Mouse (Mus musculus) CH12.LX (cell line): ENCODE measurements around the gene Mpdz. TPM values are rescaled to one million over a fixed set of nuclear protein-coding genes. Genes with fewer than 3 reads are reported as not detected.

ENCODE experiments used
- DNase-seq: peaks from one replicate; pipeline ENCODE4 v3.0.0-alpha.2; 2013; ENCODE audit errors: extremely low read depth
- H3K27ac ChIP-seq: 2 replicates; pipeline ENCODE4 v1.5.1; 2012; ENCODE audit warnings: low read depth, mild to moderate bottlenecking, control low read depth, moderate library complexity; ENCODE audit not compliant: insufficient read depth
- H3K27me3 ChIP-seq: replicated peaks from 2 replicates; pipeline ENCODE3; 2012; ENCODE audit warnings: inconsistent platforms
- H3K36me3 ChIP-seq, 2 experiments: replicated peaks in 1 of 2; 2 replicates each; pipeline versions ENCODE3 to v1.6.1; 2012; ENCODE audit warnings: inconsistent platforms in 1 of 2, low read length in 1 of 2, mild to moderate bottlenecking in 1 of 2, mixed read lengths in 1 of 2, moderate library complexity in 1 of 2; ENCODE audit not compliant: control insufficient read depth in 1 of 2, insufficient read depth in 1 of 2
- H3K4me1 ChIP-seq, 2 experiments: 2 replicates each; pipeline ENCODE4 v1.6.1; 2012; ENCODE audit warnings: inconsistent platforms in 1 of 2, moderate library complexity in 1 of 2; ENCODE audit not compliant: insufficient read depth in 2 of 2, control insufficient read depth in 1 of 2
- H3K4me2 ChIP-seq: 2 replicates; pipeline ENCODE4 v1.6.1; 2012; ENCODE audit warnings: low read depth, mild to moderate bottlenecking, control low read depth; ENCODE audit not compliant: poor library complexity, insufficient read depth, severe bottlenecking
- H3K4me3 ChIP-seq, 3 experiments: fragments of 150-350 bp in 1 of 3; sonication (generic) in 1 of 3; replicated peaks in 1 of 3; 2 replicates each; pipeline versions ENCODE3 to v1.5.1; 2011 to 2012; ENCODE audit warnings: low read depth in 2 of 3, low read length in 2 of 3, mild to moderate bottlenecking in 2 of 3, moderate library complexity in 2 of 3, control low read depth in 1 of 3, improper control_type of control experiment in 1 of 3, inconsistent platforms in 1 of 3, mixed read lengths in 1 of 3; ENCODE audit not compliant: poor library complexity in 1 of 3
- H3K79me2 ChIP-seq: replicated peaks from 2 replicates; pipeline ENCODE4 v1.6.1; 2012; ENCODE audit warnings: mild to moderate bottlenecking, moderate library complexity; ENCODE audit not compliant: control insufficient read depth, poor library complexity, insufficient read depth, severe bottlenecking; ENCODE audit errors: extremely low read depth
- H3K9ac ChIP-seq: 2 replicates; pipeline ENCODE4 v1.6.1; 2012; ENCODE audit warnings: low read depth, mild to moderate bottlenecking, control low read depth, moderate library complexity; ENCODE audit not compliant: insufficient read depth
- H3K9me3 ChIP-seq: replicated peaks from 2 replicates; pipeline ENCODE3; 2012; ENCODE audit warnings: low read length, inconsistent platforms, mixed read lengths
- BHLHE40 ChIP-seq: IDR thresholded peaks from 2 replicates; pipeline ENCODE4 v1.6.1; 2011; ENCODE audit warnings: mild to moderate bottlenecking, low read depth, low read length, improper control_type of control experiment
- CHD2 ChIP-seq: IDR thresholded peaks from 2 replicates; pipeline ENCODE4 v1.6.1; 2011; ENCODE audit warnings: low read length, improper control_type of control experiment
- CTCF ChIP-seq, 2 experiments: IDR thresholded peaks in 1 of 2; conservative IDR thresholded peaks in 1 of 2; 2 replicates each; pipeline ENCODE4 v1.5.1; 2011 to 2012; ENCODE audit warnings: low read depth in 2 of 2, low read length in 2 of 2, improper control_type of control experiment in 1 of 2, inconsistent platforms in 1 of 2, mild to moderate bottlenecking in 1 of 2, moderate library complexity in 1 of 2
- E2F4 ChIP-seq: IDR thresholded peaks from 2 replicates; pipeline ENCODE4 v1.6.1; 2011; ENCODE audit warnings: low read depth, low read length, improper control_type of control experiment; ENCODE audit not compliant: insufficient replicate concordance
- ELF1 ChIP-seq: IDR thresholded peaks from 2 replicates; pipeline ENCODE4 v1.6.1; 2014; ENCODE audit warnings: low read depth, mild to moderate bottlenecking, inconsistent platforms, low read length, improper control_type of control experiment
- EP300 ChIP-seq: IDR thresholded peaks from 2 replicates; pipeline ENCODE4 v1.6.1; 2011; ENCODE audit warnings: low read length, improper control_type of control experiment
- ETS1 ChIP-seq: conservative IDR thresholded peaks from 2 replicates; pipeline ENCODE4 v1.6.1; 2012; ENCODE audit warnings: low read depth, mild to moderate bottlenecking, inconsistent platforms, low read length, improper control_type of control experiment, moderate library complexity
- GABPA ChIP-seq: IDR thresholded peaks from 2 replicates; pipeline ENCODE4 v1.6.1; 2012; ENCODE audit warnings: low read depth, low read length, improper control_type of control experiment, inconsistent platforms; ENCODE audit not compliant: insufficient replicate concordance
- IRF4 ChIP-seq: IDR thresholded peaks from 2 replicates; pipeline ENCODE4 v1.6.1; 2014; ENCODE audit warnings: low read depth, mild to moderate bottlenecking, inconsistent platforms, low read length, improper control_type of control experiment
- KAT2A ChIP-seq: IDR thresholded peaks from 2 replicates; pipeline ENCODE4 v1.6.1; 2012; ENCODE audit warnings: low read length, improper control_type of control experiment, inconsistent platforms; ENCODE audit not compliant: insufficient replicate concordance
- MAFK ChIP-seq: IDR thresholded peaks from 2 replicates; pipeline ENCODE4 v1.6.1; 2011; ENCODE audit warnings: low read length, improper control_type of control experiment; ENCODE audit not compliant: insufficient replicate concordance
- MAX ChIP-seq: IDR thresholded peaks from 2 replicates; pipeline ENCODE4 v1.6.1; 2011; ENCODE audit warnings: low read length, improper control_type of control experiment
- MAZ ChIP-seq: IDR thresholded peaks from 2 replicates; pipeline ENCODE4 v1.6.1; 2012; ENCODE audit warnings: low read depth, mild to moderate bottlenecking, inconsistent platforms, low read length, improper control_type of control experiment, moderate library complexity
- MEF2A ChIP-seq: IDR thresholded peaks from 2 replicates; pipeline ENCODE4 v1.6.1; 2014; ENCODE audit warnings: low read depth, mild to moderate bottlenecking, inconsistent platforms, low read length, improper control_type of control experiment, borderline replicate concordance
- MXI1 ChIP-seq: IDR thresholded peaks from 2 replicates; pipeline ENCODE4 v1.6.1; 2011; ENCODE audit warnings: mild to moderate bottlenecking, low read depth, low read length, improper control_type of control experiment
- MYC ChIP-seq: IDR thresholded peaks from 2 replicates; pipeline ENCODE4 v1.6.1; 2011; ENCODE audit warnings: low read depth, mild to moderate bottlenecking, improper control_type of control experiment, low read length
- NRF1 ChIP-seq: IDR thresholded peaks from 2 replicates; pipeline ENCODE4 v1.6.1; 2014; ENCODE audit warnings: low read depth, mild to moderate bottlenecking, inconsistent platforms, low read length, improper control_type of control experiment, moderate library complexity
- PAX5 ChIP-seq: IDR thresholded peaks from 2 replicates; pipeline ENCODE4 v1.6.1; 2012; ENCODE audit warnings: low read length, inconsistent platforms, mixed read lengths
- POLR2A ChIP-seq: IDR thresholded peaks from 2 replicates; pipeline ENCODE4 v1.6.1; 2011; ENCODE audit warnings: low read depth, mild to moderate bottlenecking, improper control_type of control experiment, low read length
- RAD21 ChIP-seq: IDR thresholded peaks from 2 replicates; pipeline ENCODE4 v1.6.1; 2011; ENCODE audit warnings: low read depth, mild to moderate bottlenecking, low read length, improper control_type of control experiment, moderate library complexity
- RCOR1 ChIP-seq: conservative IDR thresholded peaks from 2 replicates; pipeline ENCODE4 v1.6.1; 2012; ENCODE audit warnings: low read depth, mild to moderate bottlenecking, inconsistent platforms, low read length, improper control_type of control experiment
- SMC3 ChIP-seq: IDR thresholded peaks from 2 replicates; pipeline ENCODE4 v1.6.1; 2011; ENCODE audit warnings: low read depth, low read length, improper control_type of control experiment
- TCF12 ChIP-seq: IDR thresholded peaks from 2 replicates; pipeline ENCODE4 v1.6.1; 2014; ENCODE audit warnings: low read depth, mild to moderate bottlenecking, inconsistent platforms, low read length, improper control_type of control experiment
- UBTF ChIP-seq: IDR thresholded peaks from 2 replicates; pipeline ENCODE4 v1.6.1; 2012; ENCODE audit warnings: low read depth, mild to moderate bottlenecking, inconsistent platforms, low read length, improper control_type of control experiment, moderate library complexity
- USF2 ChIP-seq: conservative IDR thresholded peaks from 2 replicates; pipeline ENCODE4 v1.6.1; 2011; ENCODE audit warnings: low read depth, low read length, improper control_type of control experiment
- ZKSCAN1 ChIP-seq: IDR thresholded peaks from 2 replicates; pipeline ENCODE4 v1.6.1; 2012; ENCODE audit warnings: low read depth, inconsistent platforms, low read length, improper control_type of control experiment, borderline replicate concordance
- ZMIZ1 ChIP-seq: IDR thresholded peaks from 2 replicates; pipeline ENCODE4 v1.6.1; 2012; ENCODE audit warnings: low read depth, mild to moderate bottlenecking, inconsistent platforms, low read length, improper control_type of control experiment
- ZNF384 ChIP-seq: IDR thresholded peaks from 2 replicates; pipeline ENCODE4 v1.6.1; 2012; ENCODE audit warnings: low read depth, low read length, improper control_type of control experiment, inconsistent platforms
- dilution Hi-C: fragments of 300-500 bp; cut with MboI; formaldehyde crosslinking; loops from 2 replicates; pipeline ENCODE4 v1.14.3; 2020; ENCODE audit warnings: low sequenced_read_pairs; ENCODE audit not compliant: extremely low pct_unique_long_range_greater_than_20kb, extremely low pct_ligation_motif_present
- in situ Hi-C: fragments of 300-500 bp; cut with MboI; formaldehyde crosslinking; loops from 3 replicates; pipeline ENCODE4 v1.14.3; 2019; ENCODE audit warnings: low sequenced_read_pairs, low pct_ligation_motif_present, low pct_unique_long_range_greater_than_20kb, mixed read lengths
- polyA plus RNA-seq: library from polyadenylated mRNA; unstranded; fragments of >175 nt; gene quantifications from 2 replicates; pipeline ENCODE4 v1.2.1, GENCODE M21; 2012; ENCODE audit warnings: low read depth; ENCODE audit not compliant: insufficient read length
- total RNA-seq, 2 experiments: library from RNA; depleted of rRNA; stranded (reverse); fragments of 300-350 nt in 1 of 2; fragments of >200 nt in 1 of 2; gene quantifications; 2 replicates each; pipeline ENCODE4 v1.2.3; 2012 to 2014

The Mpdz gene
- total and polyA plus RNA-seq, 3 experiments: not detected

DNA sequence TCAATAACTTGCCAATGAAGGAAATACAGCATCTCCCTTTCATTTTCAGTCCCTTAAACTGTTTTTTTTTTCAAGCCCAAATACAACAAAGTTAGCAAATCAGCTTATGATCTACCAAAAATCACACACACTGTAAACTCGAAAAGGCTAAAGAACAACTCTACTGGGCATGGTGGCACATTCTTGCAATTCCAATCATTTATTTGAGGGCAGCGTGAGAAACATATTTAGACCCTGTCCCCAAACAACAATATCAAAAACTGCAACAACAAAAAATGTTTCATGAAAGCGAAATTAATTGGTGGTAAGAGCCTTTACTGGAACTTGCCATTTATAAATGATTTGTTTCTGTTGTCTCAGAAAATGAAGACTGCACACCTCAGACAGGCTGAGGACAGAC lies 97.5 kb downstream of the Mpdz start:
- no peaks in the 10 kb centered on the region for H3K36me3 ChIP-seq
- no peaks in the 10 kb centered on the region for H3K79me2 ChIP-seq
- no peak for TF ChIP-seq CHD2
- no peak for TF ChIP-seq PAX5
- no peak for TF ChIP-seq MYC
- TF ChIP-seq KAT2A: no peak
- no peak for TF ChIP-seq BHLHE40
- TF ChIP-seq MAZ: no peak
- no peak for TF ChIP-seq MAFK
- TF ChIP-seq GABPA: no peak
- TF ChIP-seq SMC3: no peak
- no peak for TF ChIP-seq MEF2A
- no peak for TF ChIP-seq RCOR1
- no peak for TF ChIP-seq MXI1
- TF ChIP-seq MAX: no peak
- no peak for TF ChIP-seq IRF4
- no peak for TF ChIP-seq ZMIZ1
- TF ChIP-seq USF2: no peak
- in situ Hi-C loops (no loop called here), dilution Hi-C loops (no loop called here)
- H3K9ac ChIP-seq: no peak overlapping the region
- H3K27me3 ChIP-seq: no peaks in the 10 kb centered on the region
- H3K4me2 ChIP-seq: no peak overlapping the region
- no peak overlapping the region for H3K27ac ChIP-seq
- no peak overlapping the region for H3K4me3 ChIP-seq
- H3K4me1 ChIP-seq: no peaks in the 10 kb centered on the region
- DNase-seq: no peak
- H3K9me3 ChIP-seq: peaks cover 12% of the 10 kb centered on the region

DNA sequence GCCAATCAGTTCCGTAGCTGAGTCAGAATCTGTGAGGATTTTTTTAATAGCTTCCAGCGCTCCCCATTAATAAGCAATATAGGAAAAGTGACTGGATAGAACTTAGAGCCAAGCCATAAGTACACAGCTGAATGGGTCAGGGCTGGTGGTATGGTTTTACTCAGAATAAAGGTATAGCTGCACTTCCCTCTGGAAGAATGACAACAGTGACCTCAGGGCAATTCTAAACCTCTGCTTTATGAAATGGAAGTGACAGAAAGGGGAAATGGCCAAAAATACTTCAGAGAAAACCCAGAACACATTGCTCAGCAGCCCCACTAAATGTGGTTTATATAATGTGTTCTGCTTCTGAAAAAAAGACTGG lies 109.0 kb downstream of the Mpdz start:
- Histone ChIP-seq H3K79me2 (no peaks in the 10 kb centered on the region), H3K4me1 (no peaks in the 10 kb centered on the region), H3K27me3 (no peaks in the 10 kb centered on the region), H3K27ac (no peak overlapping the region), H3K4me2 (no peak overlapping the region), H3K9ac (no peak overlapping the region), H3K4me3 (no peak overlapping the region), H3K9me3 (peaks cover 29% of the 10 kb centered on the region), H3K36me3 (no peaks in the 10 kb centered on the region)
- in situ Hi-C loops: no loop called here
- TF ChIP-seq PAX5 (no peak), ZKSCAN1 (no peak), NRF1 (no peak), UBTF (no peak), TCF12 (no peak), RAD21 (no peak), MAX (no peak), E2F4 (no peak), ZNF384 (no peak), CTCF (conservative IDR thresholded peaks at IDR 0.05 in 1 of 2, IDR thresholded peaks at IDR 0.05 in 1 of 2; ENCODE audit: low read depth in 2 of 2, low read length in 2 of 2) (no peak), ELF1 (no peak), ETS1 (no peak), POLR2A (no peak), ZMIZ1 (no peak), EP300 (no peak), MAFK (no peak)
- no peak for DNase-seq
- dilution Hi-C loops: no loop called here
